Comparison of ENCODE assay signal across 10 mouse cellular contexts in the genomic region with DNA sequence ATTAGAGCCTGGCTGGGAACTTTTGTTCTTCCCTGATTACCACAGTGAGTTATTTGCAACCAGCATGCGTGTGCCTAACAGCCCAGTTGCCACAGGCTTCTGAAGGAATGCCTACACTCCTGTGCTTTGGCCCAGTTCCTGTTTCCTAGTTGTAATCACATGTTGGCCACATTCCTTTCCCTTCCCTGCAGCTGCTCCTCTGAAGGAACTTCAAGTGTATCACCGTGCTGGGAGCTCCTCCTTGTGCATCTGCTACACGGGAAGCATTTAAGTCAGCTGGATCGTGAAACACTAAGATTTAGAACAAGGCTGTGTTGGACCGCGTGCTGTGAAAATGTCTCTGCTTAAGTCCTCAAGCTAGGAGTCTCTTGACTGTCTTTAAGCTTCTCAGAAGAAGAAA.
DNase-seq lines count a peak whose midpoint lies in the region; ATAC-seq and TF ChIP-seq lines count a peak whose summit lies in the region.
"Had no signal": no experiment of that assay in that cellular context is flagged by ENCODE, and none has a peak within 500 bp of the region (broad histone marks: within the 10 kb centered on the region; RNA-seq: fewer than 3 reads in every experiment).

No protein-coding gene starts in this region.

- no peak for TF ChIP-seq CTCF in midbrain, postnatal 0 days (IDR thresholded peaks at IDR 0.05)

- H3K4me3 ChIP-seq in forebrain, embryonic 13.5 days: no peak overlapping the region
- H3K4me3 ChIP-seq in forebrain, embryonic 10.5 days: no peak overlapping the region
- no peak overlapping the region for H3K4me3 ChIP-seq in midbrain, postnatal 0 days (ENCODE audit: low read depth, low read length)

- no peak overlapping the region for H3K27ac ChIP-seq in forebrain, embryonic 13.5 days
- no peak overlapping the region for H3K27ac ChIP-seq in forebrain, embryonic 10.5 days
- H3K27ac ChIP-seq in midbrain, postnatal 0 days (ENCODE audit: low read depth, low read length): no peak overlapping the region

- no peaks in the 10 kb centered on the region for H3K36me3 ChIP-seq in forebrain, embryonic 13.5 days (ENCODE audit: poor library complexity, severe bottlenecking)
- H3K36me3 ChIP-seq in forebrain, embryonic 10.5 days (replicated peaks): no peaks in the 10 kb centered on the region
- H3K36me3 ChIP-seq in midbrain, postnatal 0 days (ENCODE audit: insufficient read depth, low read length): no peaks in the 10 kb centered on the region

- no peak for DNase-seq in forebrain, embryonic 10.5 days (ENCODE audit: extremely low spot score, low spot score)
- DNase-seq in brain, embryonic 18.5 days (ENCODE audit: low read depth, low spot score): peak; percentile 36
- peak; percentile 10 for DNase-seq in layer of hippocampus, adult 9-10 months (ENCODE audit: low spot score)
- peak; percentile 69 for DNase-seq in midbrain, postnatal 0 days (ENCODE audit: low spot score)
- no peak for DNase-seq in adrenal gland, adult (ENCODE audit: inconsistent age in 2 of 2, low spot score in 1 of 2)
- no peak for DNase-seq in adrenal gland, postnatal 4 days (ENCODE audit: low spot score in 2 of 2)
- DNase-seq: heart, postnatal 14 days; lung, postnatal 4 days had no signal

- H3K4me2 ChIP-seq in forebrain, embryonic 13.5 days: no peak overlapping the region
- no peak overlapping the region for H3K4me2 ChIP-seq in midbrain, postnatal 0 days (ENCODE audit: low read depth, low read length, poor library complexity, severe bottlenecking)

- H3K9me3 ChIP-seq in forebrain, embryonic 13.5 days (replicated peaks): no peaks in the 10 kb centered on the region
- no peaks in the 10 kb centered on the region for H3K9me3 ChIP-seq in forebrain, embryonic 10.5 days
- H3K9me3 ChIP-seq in midbrain, postnatal 0 days (ENCODE audit: low read length): no peaks in the 10 kb centered on the region

- H3K9ac ChIP-seq in forebrain, embryonic 13.5 days: no peak overlapping the region
- H3K9ac ChIP-seq in midbrain, postnatal 0 days (replicated peaks; ENCODE audit: low read length, poor library complexity, severe bottlenecking): no peak overlapping the region

- 82% methylated on average over 6 of the region's 6 CpGs for WGBS in forebrain, embryonic 13.5 days
- 84% methylated on average over 6 of the region's 6 CpGs for WGBS in forebrain, embryonic 10.5 days
- 63% methylated on average over 6 of the region's 6 CpGs for WGBS in midbrain, postnatal 0 days

- no peaks in the 10 kb centered on the region for H3K27me3 ChIP-seq in forebrain, embryonic 13.5 days
- H3K27me3 ChIP-seq in forebrain, embryonic 10.5 days (ENCODE audit: poor library complexity, severe bottlenecking): no peaks in the 10 kb centered on the region
- H3K27me3 ChIP-seq in midbrain, postnatal 0 days (ENCODE audit: insufficient read depth, low read length): no peaks in the 10 kb centered on the region

- peak; percentile 70 for ATAC-seq in forebrain, embryonic 13.5 days
- ATAC-seq in midbrain, postnatal 0 days (ENCODE audit: low FRiP score): no peak; the same call in 1 of the 2 replicates
- no peak for ATAC-seq in inflammation-experienced regulatory T-cells, adult 6 months

- no peaks in the 10 kb centered on the region for H3K4me1 ChIP-seq in forebrain, embryonic 13.5 days
- no peaks in the 10 kb centered on the region for H3K4me1 ChIP-seq in forebrain, embryonic 10.5 days
- H3K4me1 ChIP-seq in midbrain, postnatal 0 days (ENCODE audit: insufficient read depth, low read length): no peaks in the 10 kb centered on the region

Comparison
In these comparisons a context has a peak if more than half of its experiments do, and no peak if none do; other contexts are left out.
1. DNase-seq: peak in brain, embryonic 18.5 days (single experiment), layer of hippocampus, adult 9-10 months (single experiment) and midbrain, postnatal 0 days (single experiment); none in forebrain, embryonic 10.5 days (single experiment), adrenal gland, adult (0 of 2) and adrenal gland, postnatal 4 days (0 of 2).